Mouse (Mus musculus) effector memory CD4-positive, alpha-beta T cell, adult 7 months (primary cell): ENCODE measurements around the gene Gm4788. TPM values are rescaled to one million over a fixed set of nuclear protein-coding genes. Genes with fewer than 3 reads are reported as not detected.

Source experiments
- polyA plus RNA-seq: library from polyadenylated mRNA; unstranded; fragments of 100-300 nt; shearing (Covaris generic); gene quantifications from one replicate; pipeline ENCODE4 v1.2.1, GENCODE M21; 2017

The Gm4788 gene
- not detected for polyA plus RNA-seq

DNA sequence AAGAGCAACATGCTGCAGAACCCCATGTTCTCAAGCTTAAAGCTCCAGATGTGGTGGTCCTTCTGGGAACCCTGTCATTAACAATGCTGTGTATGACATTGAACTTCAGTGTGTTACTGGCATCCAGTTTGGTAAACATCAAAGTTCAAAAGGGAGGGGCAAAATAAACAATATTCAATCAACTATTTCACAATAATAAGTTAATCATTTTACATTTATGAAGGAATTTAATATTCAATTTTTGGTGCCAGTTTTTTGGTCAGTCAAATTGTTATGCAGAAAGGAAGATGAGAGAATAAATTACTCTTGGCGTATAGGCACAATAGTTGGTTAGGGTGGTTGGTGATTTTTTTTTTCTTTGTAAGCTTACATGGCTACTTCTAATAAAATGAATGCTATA, at the start of gene Gm4788:
Gm4788 (minus strand) TSS at position 101 of the 400 bp plus-strand sequence.

Other genes with a start within 250 kb of the Gm4788 start
- 0.21 TPM for gene Cfhr1, start 221.0 kb downstream of the Gm4788 start, polyA plus RNA-seq
- gene Cfhr2, start 77.5 kb upstream of the Gm4788 start, polyA plus RNA-seq, result not detected